Mouse (Mus musculus): ENCODE measurements at regions not wholly inside any gene's neighbourhood (a gene's known extent, or its start where the extent isn't known, plus 50 kb on each side); places are given as distances from the start of the nearest gene placed in this dataset.

GRCm38 (mm10) chr8:30458136-30458535 is 2970.4 kb upstream of the 5930422O12Rik start:
- TF ChIP-seq POLR2A (IDR thresholded peaks at IDR 0.05; ENCODE audit: low read depth, low read length) (no peak), MAFK (IDR thresholded peaks at IDR 0.05; ENCODE audit: insufficient replicate concordance, low read length) (no peak), ZNF384 (IDR thresholded peaks at IDR 0.05; ENCODE audit: low read depth, low read length) (no peak), MEF2A (IDR thresholded peaks at IDR 0.05; ENCODE audit: borderline replicate concordance, low read depth, low read length) (no peak), CHD2 (IDR thresholded peaks at IDR 0.05; ENCODE audit: low read length) (no peak), CTCF (conservative IDR thresholded peaks at IDR 0.05 in 1 of 2, IDR thresholded peaks at IDR 0.05 in 1 of 2; ENCODE audit: low read depth in 2 of 2, low read length in 2 of 2) (no peak), NRF1 (IDR thresholded peaks at IDR 0.05; ENCODE audit: low read depth, low read length) (no peak), ZC3H11A (IDR thresholded peaks at IDR 0.05; ENCODE audit: low read depth, low read length) (no peak), IRF4 (IDR thresholded peaks at IDR 0.05; ENCODE audit: low read depth, low read length) (no peak), PAX5 (IDR thresholded peaks at IDR 0.05; ENCODE audit: low read length) (no peak)
